Mouse (Mus musculus) lung, postnatal 0 days (tissue): ENCODE data around the gene Grik3.

Experiments
- CTCF ChIP-seq: IDR thresholded peaks from 2 replicates; pipeline ENCODE4 v1.5.1; 2016; ENCODE audit warnings: antibody characterized with exemption, mild to moderate bottlenecking
- EP300 ChIP-seq: IDR thresholded peaks from 2 replicates; pipeline ENCODE4 v1.6.1; 2016; ENCODE audit warnings: antibody characterized with exemption, mild to moderate bottlenecking, control low read depth

GRCm38 (mm10) chr4:125742162-125742571 lies 251.7 kb downstream of the Grik3 start:
- TF ChIP-seq EP300 (no peak), CTCF (no peak)
